8 mouse cellular contexts compared by ENCODE assay signal in genomic region chr13:18174003-18174402, GRCm38 (mm10).
DNase-seq lines count a peak whose midpoint lies in the region; ATAC-seq and TF ChIP-seq lines count a peak whose summit lies in the region.

No protein-coding gene starts in this region.

- intact Hi-C loops in left cerebral cortex, adult 2 months (cut with DNase I), result no loop called here

- H3K9ac ChIP-seq in MEL (ENCODE audit: control insufficient read depth, low read depth, low read length, poor library complexity, severe bottlenecking), result no peak overlapping the region
- H3K9ac ChIP-seq in embryonic facial prominence, embryonic 14.5 days (ENCODE audit: low read depth, low read length), result no peak overlapping the region
- no peak overlapping the region for H3K9ac ChIP-seq in midbrain, postnatal 0 days (replicated peaks; ENCODE audit: low read length, poor library complexity, severe bottlenecking)

- TF ChIP-seq EP300 in MEL (IDR thresholded peaks at IDR 0.05; ENCODE audit: low read depth in 1 of 2, low read length in 2 of 2), result no peak

- H3K27me3 ChIP-seq in MEL (ENCODE audit: control insufficient read depth in 1 of 2, insufficient read depth in 2 of 2, low read length in 2 of 2), result no peaks in the 10 kb centered on the region
- no peaks in the 10 kb centered on the region for H3K27me3 ChIP-seq in embryonic facial prominence, embryonic 14.5 days (replicated peaks; ENCODE audit: control insufficient read depth, insufficient read depth, low read length)
- H3K27me3 ChIP-seq in midbrain, postnatal 0 days (ENCODE audit: insufficient read depth, low read length), result no peaks in the 10 kb centered on the region

- H3K9me3 ChIP-seq in MEL (replicated peaks; ENCODE audit: insufficient read depth, low read length), result no peaks in the 10 kb centered on the region
- H3K9me3 ChIP-seq in embryonic facial prominence, embryonic 14.5 days (ENCODE audit: control insufficient read depth, low read length), result no peaks in the 10 kb centered on the region
- no peaks in the 10 kb centered on the region for H3K9me3 ChIP-seq in midbrain, postnatal 0 days (ENCODE audit: low read length)

- H3K4me2 ChIP-seq in embryonic facial prominence, embryonic 14.5 days (ENCODE audit: low read depth, low read length), result no peak overlapping the region
- no peak overlapping the region for H3K4me2 ChIP-seq in midbrain, postnatal 0 days (ENCODE audit: low read depth, low read length, poor library complexity, severe bottlenecking)

- TF ChIP-seq POLR2A in MEL (IDR thresholded peaks at IDR 0.05; ENCODE audit: control insufficient read depth in 1 of 2, insufficient read depth in 1 of 2, low read depth in 1 of 2, low read length in 2 of 2, poor library complexity in 1 of 2), result no peak

- peak; percentile 19 to 44 for DNase-seq in cerebellum, postnatal 25 days
- DNase-seq in cerebellum, adult 9-11 months, result no peak
- peak in 1 of 2 experiments; percentile 14 for DNase-seq in left cerebral cortex, adult 2 months (ENCODE audit: extremely low spot score in 1 of 2, low spot score in 2 of 2)
- DNase-seq in left cerebral cortex, adult 11 months (ENCODE audit: low spot score), result no peak
- DNase-seq in MEL (ENCODE audit: low read depth, low spot score), result peak; percentile 29
- peak; percentile 17 for DNase-seq in embryonic facial prominence, embryonic 14.5 days (ENCODE audit: low spot score)
- DNase-seq in midbrain, postnatal 0 days (ENCODE audit: low spot score), result peak; percentile 56
- DNase-seq in T-cell, adult 2 months (ENCODE audit: low spot score), result no peak

- no peak overlapping the region for H3K27ac ChIP-seq in left cerebral cortex, adult 2 months
- H3K27ac ChIP-seq in MEL (ENCODE audit: control insufficient read depth, low read depth, low read length), result no peak overlapping the region
- no peak overlapping the region for H3K27ac ChIP-seq in embryonic facial prominence, embryonic 14.5 days (replicated peaks; ENCODE audit: low read depth, low read length)
- no peak overlapping the region for H3K27ac ChIP-seq in midbrain, postnatal 0 days (ENCODE audit: low read depth, low read length)

- peak; percentile 33 for TF ChIP-seq RAD21 in MEL (IDR thresholded peaks at IDR 0.05; ENCODE audit: low read depth, low read length)

- ATAC-seq in embryonic facial prominence, embryonic 14.5 days (ENCODE audit: low read depth), result no peak
- ATAC-seq in midbrain, postnatal 0 days (ENCODE audit: low FRiP score), result no peak

- WGBS in embryonic facial prominence, embryonic 14.5 days, result 51% methylated on average over 3 of the region's 3 CpGs
- 59% methylated on average over 3 of the region's 3 CpGs for WGBS in midbrain, postnatal 0 days

- no peak overlapping the region for H3K4me3 ChIP-seq in left cerebral cortex, adult 2 months
- no peak overlapping the region for H3K4me3 ChIP-seq in MEL (ENCODE audit: control insufficient read depth in 1 of 2, insufficient read depth in 1 of 2, low read depth in 2 of 2, low read length in 2 of 2)
- H3K4me3 ChIP-seq in embryonic facial prominence, embryonic 14.5 days (ENCODE audit: low read depth, low read length), result no peak overlapping the region
- no peak overlapping the region for H3K4me3 ChIP-seq in midbrain, postnatal 0 days (ENCODE audit: low read depth, low read length)

- no peaks in the 10 kb centered on the region for H3K79me2 ChIP-seq in MEL (ENCODE audit: control insufficient read depth, insufficient read depth, low read length, poor library complexity)

- TF ChIP-seq CTCF in left cerebral cortex, adult 2 months (IDR thresholded peaks at IDR 0.05), result peak; percentile 59
- peak; percentile 44 to 58 (median 50) for TF ChIP-seq CTCF in MEL (IDR thresholded peaks at IDR 0.05 in 2 of 3, conservative IDR thresholded peaks at IDR 0.05 in 1 of 3; ENCODE audit: control insufficient read depth in 1 of 3, insufficient read depth in 1 of 3, low read depth in 2 of 3, low read length in 3 of 3, poor library complexity in 1 of 3, severe bottlenecking in 1 of 3)
- TF ChIP-seq CTCF in midbrain, postnatal 0 days (IDR thresholded peaks at IDR 0.05), result peak; percentile 72

- H3K36me3 ChIP-seq in MEL (ENCODE audit: control insufficient read depth in 1 of 2, insufficient read depth in 2 of 2, low read length in 2 of 2), result no peaks in the 10 kb centered on the region
- H3K36me3 ChIP-seq in embryonic facial prominence, embryonic 14.5 days (ENCODE audit: control insufficient read depth, insufficient read depth, low read length), result no peaks in the 10 kb centered on the region
- H3K36me3 ChIP-seq in midbrain, postnatal 0 days (ENCODE audit: insufficient read depth, low read length), result no peaks in the 10 kb centered on the region

- H3K4me1 ChIP-seq in MEL (ENCODE audit: control insufficient read depth in 1 of 2, insufficient read depth in 2 of 2, low read length in 2 of 2), result no peaks in the 10 kb centered on the region
- H3K4me1 ChIP-seq in embryonic facial prominence, embryonic 14.5 days (ENCODE audit: control insufficient read depth, insufficient read depth, low read length), result no peaks in the 10 kb centered on the region
- no peaks in the 10 kb centered on the region for H3K4me1 ChIP-seq in midbrain, postnatal 0 days (ENCODE audit: insufficient read depth, low read length)

TF ChIP-seq in MEL, 35 proteins besides CTCF, POLR2A, EP300 and RAD21:
- TF ChIP-seq CHD2 (IDR thresholded peaks at IDR 0.05; ENCODE audit: low read length) (no peak), ZKSCAN1 (IDR thresholded peaks at IDR 0.05; ENCODE audit: low read depth, low read length) (no peak), USF2 (IDR thresholded peaks at IDR 0.05; ENCODE audit: borderline replicate concordance in 1 of 2, insufficient read depth in 1 of 2, low read depth in 1 of 2, low read length in 2 of 2) (no peak), MEF2A (IDR thresholded peaks at IDR 0.05; ENCODE audit: extremely low read depth, insufficient replicate concordance, low read depth, low read length, poor library complexity, severe bottlenecking) (no peak), KAT2A (conservative IDR thresholded peaks at IDR 0.05; ENCODE audit: low read depth, low read length) (no peak), ZC3H11A (IDR thresholded peaks at IDR 0.05; ENCODE audit: low read depth, low read length) (peak; percentile 2; the same call in 1 of the 2 replicates), SMC3 (IDR thresholded peaks at IDR 0.05; ENCODE audit: low read depth, low read length) (peak; percentile 46), ELF1 (IDR thresholded peaks at IDR 0.05; ENCODE audit: low read depth, low read length) (no peak), GABPA (IDR thresholded peaks at IDR 0.05; ENCODE audit: low read depth, low read length) (no peak), BHLHE40 (IDR thresholded peaks at IDR 0.05; ENCODE audit: borderline replicate concordance, low read depth, low read length) (no peak), TBP (IDR thresholded peaks at IDR 0.05; ENCODE audit: low read depth, low read length) (no peak), HCFC1 (IDR thresholded peaks at IDR 0.05; ENCODE audit: low read depth, low read length) (no peak), MYB (IDR thresholded peaks at IDR 0.05; ENCODE audit: low read depth, low read length) (no peak)

Comparison
In these comparisons a context has a peak if more than half of its experiments do, and no peak if none do; other contexts are left out.
1. DNase-seq: peak in cerebellum, postnatal 25 days (2 of 2), MEL (single experiment), embryonic facial prominence, embryonic 14.5 days (single experiment) and midbrain, postnatal 0 days (single experiment); none in cerebellum, adult 9-11 months (single experiment), left cerebral cortex, adult 11 months (single experiment) and T-cell, adult 2 months (single experiment).
2. Peak in every context shown above with its lines, with median percentiles within 50 percentile points of each other: CTCF ChIP-seq.